In genomic region chr2:25373431-25373830, GRCm38 (mm10) we compare ENCODE assay signal across 9 mouse cellular contexts. TPM values are rescaled to one million over a fixed set of nuclear protein-coding genes. Genes with fewer than 3 reads are reported as not detected.
DNase-seq lines count a peak whose midpoint lies in the region; ATAC-seq and TF ChIP-seq lines count a peak whose summit lies in the region.
"Had no signal": no experiment of that assay in that cellular context is flagged by ENCODE, and none has a peak within 500 bp of the region (broad histone marks: within the 10 kb centered on the region; RNA-seq: fewer than 3 reads in every experiment).

No protein-coding gene starts in this region.

- H3K79me2 ChIP-seq in myocyte (ENCODE audit: control insufficient read depth, insufficient read depth): no peaks in the 10 kb centered on the region

- H3K4me3 ChIP-seq in kidney, embryonic 15.5 days (replicated peaks): peak overlapping the region; percentile 73
- 0 out of 2 replicates have a peak overlapping the region, but pooled peaks have one; percentile 1 for H3K4me3 ChIP-seq in brown adipose tissue, adult 24 weeks (ENCODE audit: insufficient read depth, low read depth, low read length)
- H3K4me3 ChIP-seq in intestine, embryonic 15.5 days (replicated peaks): peak overlapping the region; percentile 80
- H3K4me3 ChIP-seq in myocyte: peak overlapping the region; percentile 49

- TF ChIP-seq POLR2A in myocyte (IDR thresholded peaks at IDR 0.05; ENCODE audit: insufficient read length, low read depth): no peak

- H3K27me3 ChIP-seq in kidney, embryonic 15.5 days: peaks cover 4% of the 10 kb centered on the region; the same call in 1 of the 2 replicates
- H3K27me3 ChIP-seq in intestine, embryonic 15.5 days (replicated peaks): no peaks in the 10 kb centered on the region
- no peaks in the 10 kb centered on the region for H3K27me3 ChIP-seq in myocyte (ENCODE audit: control insufficient read depth, insufficient read depth, insufficient read length)

- intact Hi-C loops in gastrocnemius, postnatal 36 days (cut with DNase I): no loop called here

- no peaks in the 10 kb centered on the region for H3K9me3 ChIP-seq in kidney, embryonic 15.5 days (replicated peaks)
- no peaks in the 10 kb centered on the region for H3K9me3 ChIP-seq in intestine, embryonic 15.5 days

- peak overlapping the region; percentile 67 for H3ac ChIP-seq in myocyte (ENCODE audit: control insufficient read depth, insufficient read length)

- DNase-seq in kidney, adult 11 months: no peak
- no peak for DNase-seq in gastrocnemius, postnatal 36 days
- DNase-seq in kidney, postnatal 36 days: no peak
- DNase-seq in ovary, postnatal 36 days (ENCODE audit: low spot score): no peak
- DNase-seq: lung, adult 2 months had no signal

- ATAC-seq in kidney, embryonic 15.5 days (replicated peaks; ENCODE audit: low FRiP score): no peak
- no peak for ATAC-seq in intestine, embryonic 15.5 days

- peaks cover 35% of the 10 kb centered on the region for H3K36me3 ChIP-seq in kidney, embryonic 15.5 days
- H3K36me3 ChIP-seq in intestine, embryonic 15.5 days: peaks cover 11% of the 10 kb centered on the region
- peaks cover 7% of the 10 kb centered on the region for H3K36me3 ChIP-seq in myocyte (ENCODE audit: control insufficient read depth, insufficient read depth)

- H3K4me1 ChIP-seq in kidney, embryonic 15.5 days: peaks cover 27% of the 10 kb centered on the region
- H3K4me1 ChIP-seq in brown adipose tissue, adult 24 weeks (ENCODE audit: control insufficient read depth, insufficient read depth, insufficient read length, low read length): no peaks in the 10 kb centered on the region
- peaks cover 30% of the 10 kb centered on the region for H3K4me1 ChIP-seq in intestine, embryonic 15.5 days (replicated peaks)

- no peak overlapping the region for H3K27ac ChIP-seq in kidney, embryonic 15.5 days
- no peak overlapping the region for H3K27ac ChIP-seq in brown adipose tissue, adult 24 weeks (replicated peaks; ENCODE audit: low read depth, low read length)
- H3K27ac ChIP-seq in intestine, embryonic 15.5 days: no peak overlapping the region

- H3K4me2 ChIP-seq in kidney, embryonic 15.5 days: peak overlapping the region; percentile 97
- peak overlapping the region; percentile 96 for H3K4me2 ChIP-seq in intestine, embryonic 15.5 days (replicated peaks)
- peak overlapping the region; percentile 89 for H3K4me2 ChIP-seq in myocyte (ENCODE audit: low read depth)

- peak overlapping the region; percentile 65; the same call in 1 of the 2 replicates for H3K9ac ChIP-seq in kidney, embryonic 15.5 days
- H3K9ac ChIP-seq in intestine, embryonic 15.5 days: peak overlapping the region; percentile 73

- 26% methylated on average over 1 of the region's 2 CpGs for WGBS in kidney, embryonic 15.5 days
- 50% methylated on average over 2 of the region's 2 CpGs for WGBS in intestine, embryonic 15.5 days

TF ChIP-seq in myocyte, 11 proteins besides CTCF, POLR2A, EP300 and RAD21:
- TF ChIP-seq POLR2AphosphoS2 (IDR thresholded peaks at IDR 0.05; ENCODE audit: insufficient read length, low read depth): no peak
- peak in 2 of 3 experiments; percentile 49 to 63 for TF ChIP-seq MYOD1 (IDR thresholded peaks at IDR 0.05; ENCODE audit: control insufficient read depth in 1 of 3, insufficient read length in 2 of 3, low read depth in 2 of 3)
- no peak for TF ChIP-seq MAX (IDR thresholded peaks at IDR 0.05; ENCODE audit: low read depth)
- TF ChIP-seq MYOG (IDR thresholded peaks at IDR 0.05; ENCODE audit: control insufficient read depth in 1 of 3, insufficient read depth in 1 of 3, insufficient read length in 2 of 3, low read depth in 2 of 3): peak in 2 of 3 experiments; percentile 51
- no peak for TF ChIP-seq TCF3 (IDR thresholded peaks at IDR 0.05; ENCODE audit: insufficient read length, low read depth)
- no peak for TF ChIP-seq TCF12 (IDR thresholded peaks at IDR 0.05; ENCODE audit: insufficient read depth, poor library complexity, severe bottlenecking)
TF ChIP-seq in myocyte: peak in this region for 2.

RNA-seq across cellular contexts. Expression of gene Sapcd2, which starts 1.3 kb away (rescaled TPM):
- 40.4 and 42.7 TPM in 2 replicates for polyA plus RNA-seq in kidney, embryonic 15.5 days (2015; fragmentation: Nextera tagmentation; extraction: Ambion mirVana)
- polyA plus RNA-seq in brown adipose tissue, adult 24 weeks (2012; ENCODE audit: insufficient read depth, insufficient read length, missing spikeins): not detected in 2 replicates
- 46.8 and 48.8 TPM in 2 replicates for polyA plus RNA-seq in intestine, embryonic 15.5 days (2015; fragmentation: Nextera tagmentation; extraction: Ambion mirVana)
- polyA plus RNA-seq in myocyte (2012; fragmentation: generic; extraction: Trizol): 10.4 TPM
- under 1 TPM; 0.10 to 0.26 TPM for total RNA-seq in gastrocnemius, postnatal 36 days (2021)

RNA-seq across cellular contexts. Expression of gene Uap1l1, which starts 7.9 kb away (rescaled TPM):
- polyA plus RNA-seq in kidney, embryonic 15.5 days (2015; fragmentation: Nextera tagmentation; extraction: Ambion mirVana): 24.9 and 27.3 TPM in 2 replicates
- polyA plus RNA-seq in brown adipose tissue, adult 24 weeks (2012; ENCODE audit: insufficient read depth, insufficient read length, missing spikeins): 6.1 and 9.1 TPM in 2 replicates
- polyA plus RNA-seq in intestine, embryonic 15.5 days (2015; fragmentation: Nextera tagmentation; extraction: Ambion mirVana): 105 and 122 TPM in 2 replicates
- polyA plus RNA-seq in myocyte (2012; fragmentation: generic; extraction: Trizol): 68.3 TPM
- 1 to 10 TPM; 2.2 to 3.4 TPM for total RNA-seq in gastrocnemius, postnatal 36 days (2021)

RNA-seq across cellular contexts. Expression of gene Dpp7, which starts 17.3 kb away (rescaled TPM):
- 23.4 TPM in 2 replicates for polyA plus RNA-seq in kidney, embryonic 15.5 days (2015; fragmentation: Nextera tagmentation; extraction: Ambion mirVana)
- 11.1 and 15.0 TPM in 2 replicates for polyA plus RNA-seq in brown adipose tissue, adult 24 weeks (2012; ENCODE audit: insufficient read depth, insufficient read length, missing spikeins)
- 46.0 and 48.6 TPM in 2 replicates for polyA plus RNA-seq in intestine, embryonic 15.5 days (2015; fragmentation: Nextera tagmentation; extraction: Ambion mirVana)
- 43.0 TPM for polyA plus RNA-seq in myocyte (2012; fragmentation: generic; extraction: Trizol)
- total RNA-seq in gastrocnemius, postnatal 36 days (2021): 10 to 100 TPM in 1 of 2 experiments, 1 to 10 TPM in 1; 8.7 to 11.9 TPM

RNA-seq across cellular contexts. Expression of gene Entpd2, which starts 22.2 kb away (rescaled TPM):
- 4.5 and 4.6 TPM in 2 replicates for polyA plus RNA-seq in kidney, embryonic 15.5 days (2015; fragmentation: Nextera tagmentation; extraction: Ambion mirVana)
- 11.3 and 18.4 TPM in 2 replicates for polyA plus RNA-seq in brown adipose tissue, adult 24 weeks (2012; ENCODE audit: insufficient read depth, insufficient read length, missing spikeins)
- 12.1 and 15.6 TPM in 2 replicates for polyA plus RNA-seq in intestine, embryonic 15.5 days (2015; fragmentation: Nextera tagmentation; extraction: Ambion mirVana)
- 0.89 TPM for polyA plus RNA-seq in myocyte (2012; fragmentation: generic; extraction: Trizol)
- total RNA-seq in gastrocnemius, postnatal 36 days (2021): 1 to 10 TPM; 7.2 to 9.5 TPM

RNA-seq across cellular contexts. Expression of gene Npdc1, which starts 25.7 kb away (rescaled TPM):
- 41.3 and 52.5 TPM in 2 replicates for polyA plus RNA-seq in kidney, embryonic 15.5 days (2015; fragmentation: Nextera tagmentation; extraction: Ambion mirVana)
- polyA plus RNA-seq in brown adipose tissue, adult 24 weeks (2012; ENCODE audit: insufficient read depth, insufficient read length, missing spikeins): 32.5 and 41.5 TPM in 2 replicates
- polyA plus RNA-seq in intestine, embryonic 15.5 days (2015; fragmentation: Nextera tagmentation; extraction: Ambion mirVana): 40.9 and 48.2 TPM in 2 replicates
- polyA plus RNA-seq in myocyte (2012; fragmentation: generic; extraction: Trizol): 114 TPM
- 10 to 100 TPM; 14.2 to 17.6 TPM for total RNA-seq in gastrocnemius, postnatal 36 days (2021)

Comparison
In these comparisons a context has a peak if more than half of its experiments do, and no peak if none do; other contexts are left out.
1. H3K4me3 ChIP-seq: peak in every context shown above with its lines; median percentile 80 in intestine, embryonic 15.5 days; 73 in kidney, embryonic 15.5 days; 49 in myocyte; 1 in brown adipose tissue, adult 24 weeks.
2. RNA of gene Sapcd2, which starts 1.3 kb away (polyA plus RNA-seq): 46.8 to 48.8 TPM in intestine, embryonic 15.5 days, 40.4 to 42.7 TPM in kidney, embryonic 15.5 days and 10.4 TPM in myocyte (single experiment); not detected in brown adipose tissue, adult 24 weeks; every median in the first group is over 10 times any median in the second.
3. Peak in every context shown above with its lines, with median percentiles within 50 percentile points of each other: H3K4me2 ChIP-seq.